Mouse (Mus musculus): ENCODE data around the gene Stam2. TPM values are rescaled to one million over a fixed set of nuclear protein-coding genes. Genes with fewer than 3 reads are reported as not detected.

The Stam2 gene
- polyA plus RNA-seq, 1 experiment, result 12.9 TPM

DNA sequence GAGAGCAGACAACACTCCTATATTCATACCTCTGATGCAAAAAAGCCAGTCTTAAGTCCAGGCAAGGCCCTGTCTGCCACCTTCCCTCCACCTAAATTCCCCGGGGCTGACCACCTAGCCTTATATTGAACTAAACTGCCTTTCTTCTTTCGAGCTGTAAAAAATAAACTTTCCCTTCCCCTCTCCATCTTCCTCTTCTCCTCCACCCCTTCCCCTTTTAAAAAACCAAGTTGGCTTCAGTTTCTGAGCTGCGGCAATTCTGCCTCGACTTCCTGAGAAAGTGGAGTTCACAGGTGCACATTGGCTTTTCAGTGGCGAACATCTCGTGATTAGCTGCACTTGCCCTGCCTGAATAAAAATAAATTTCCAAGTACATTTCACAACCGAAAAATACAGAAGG is 20.4 kb upstream of the Stam2 start:
- no peaks in the 10 kb centered on the region for H3K36me3 ChIP-seq (ENCODE audit: control insufficient read depth, insufficient read depth)
- H3K79me3 ChIP-seq (ENCODE audit: low read depth), result no peaks in the 10 kb centered on the region
- H3ac ChIP-seq (ENCODE audit: control insufficient read depth, insufficient read length, low read depth), result no peak overlapping the region
- TF ChIP-seq MYOG (IDR thresholded peaks at IDR 0.05; ENCODE audit: control insufficient read depth, extremely low read depth, insufficient read length) (no peak), MYOD1 (IDR thresholded peaks at IDR 0.05; ENCODE audit: control insufficient read depth, insufficient read length, low read depth) (no peak), CTCF (IDR thresholded peaks at IDR 0.05; ENCODE audit: control insufficient read depth, insufficient read depth, insufficient read length) (no peak), MAX (IDR thresholded peaks at IDR 0.05) (no peak), USF1 (IDR thresholded peaks at IDR 0.05; ENCODE audit: low read depth) (no peak), CEBPB (IDR thresholded peaks at IDR 0.05; ENCODE audit: low read depth) (no peak)
- no peaks in the 10 kb centered on the region for H3K79me2 ChIP-seq (ENCODE audit: control insufficient read depth, insufficient read depth)
- H3K27me3 ChIP-seq (ENCODE audit: control insufficient read depth, insufficient read depth, insufficient read length), result no peaks in the 10 kb centered on the region
- no peak overlapping the region for H3K4me3 ChIP-seq (ENCODE audit: insufficient read depth, poor library complexity, severe bottlenecking)

- TF ChIP-seq MYOG (IDR thresholded peaks at IDR 0.05; ENCODE audit: control insufficient read depth, extremely low read depth, insufficient read length) (no peak), USF1 (IDR thresholded peaks at IDR 0.05; ENCODE audit: low read depth) (no peak), CTCF (IDR thresholded peaks at IDR 0.05; ENCODE audit: control insufficient read depth, insufficient read depth, insufficient read length) (peak; percentile 67)
- Histone ChIP-seq H3ac (ENCODE audit: control insufficient read depth, insufficient read length, low read depth) (no peak overlapping the region), H3K79me2 (ENCODE audit: control insufficient read depth, insufficient read depth) (no peaks in the 10 kb centered on the region), H3K27me3 (ENCODE audit: control insufficient read depth, insufficient read depth, insufficient read length) (no peaks in the 10 kb centered on the region), H3K79me3 (ENCODE audit: low read depth) (no peaks in the 10 kb centered on the region), H3K4me3 (ENCODE audit: insufficient read depth, poor library complexity, severe bottlenecking) (no peak overlapping the region), H3K36me3 (ENCODE audit: control insufficient read depth, insufficient read depth) (no peaks in the 10 kb centered on the region)
Observed at GRCm38 (mm10) chr2:52758627-52759026, 16.5 kb upstream of the Stam2 start.

DNA sequence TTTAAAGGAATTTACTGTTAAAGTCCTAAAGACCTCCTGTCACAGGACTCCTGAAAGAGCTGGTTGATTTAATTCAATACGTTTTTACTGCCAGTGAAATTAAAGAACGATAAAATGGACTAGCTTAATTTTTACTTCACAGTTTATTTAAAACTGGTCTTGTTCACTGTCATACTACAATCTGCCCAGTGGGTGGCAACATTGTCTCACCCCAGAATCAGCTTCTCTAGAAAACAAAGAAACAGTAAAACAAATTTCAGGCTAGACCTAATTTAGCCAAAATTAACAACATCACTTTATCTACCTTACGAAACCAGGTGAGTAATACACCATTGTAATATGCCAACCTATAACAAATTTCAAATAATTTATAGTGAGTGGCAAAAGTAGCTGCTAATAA is 14.6 kb upstream of the Stam2 start:
- Histone ChIP-seq H3K36me3 (ENCODE audit: control insufficient read depth, insufficient read depth) (no peaks in the 10 kb centered on the region), H3ac (ENCODE audit: control insufficient read depth, insufficient read length, low read depth) (no peak overlapping the region), H3K27me3 (ENCODE audit: control insufficient read depth, insufficient read depth, insufficient read length) (no peaks in the 10 kb centered on the region), H3K79me2 (ENCODE audit: control insufficient read depth, insufficient read depth) (no peaks in the 10 kb centered on the region), H3K79me3 (ENCODE audit: low read depth) (no peaks in the 10 kb centered on the region), H3K4me3 (ENCODE audit: insufficient read depth, poor library complexity, severe bottlenecking) (no peak overlapping the region)
- TF ChIP-seq CTCF (IDR thresholded peaks at IDR 0.05; ENCODE audit: control insufficient read depth, insufficient read depth, insufficient read length), result no peak
- no peak for TF ChIP-seq FOSL1 (IDR thresholded peaks at IDR 0.05; ENCODE audit: insufficient read depth, low read length, poor library complexity, severe bottlenecking)
- TF ChIP-seq USF1 (IDR thresholded peaks at IDR 0.05; ENCODE audit: low read depth), result no peak
- no peak for TF ChIP-seq CEBPB (IDR thresholded peaks at IDR 0.05; ENCODE audit: low read depth)
- no peak for TF ChIP-seq MYOD1 (IDR thresholded peaks at IDR 0.05; ENCODE audit: control insufficient read depth, insufficient read length, low read depth)
- TF ChIP-seq MAX (IDR thresholded peaks at IDR 0.05), result no peak
- no peak for TF ChIP-seq MYOG (IDR thresholded peaks at IDR 0.05; ENCODE audit: control insufficient read depth, extremely low read depth, insufficient read length)

DNA sequence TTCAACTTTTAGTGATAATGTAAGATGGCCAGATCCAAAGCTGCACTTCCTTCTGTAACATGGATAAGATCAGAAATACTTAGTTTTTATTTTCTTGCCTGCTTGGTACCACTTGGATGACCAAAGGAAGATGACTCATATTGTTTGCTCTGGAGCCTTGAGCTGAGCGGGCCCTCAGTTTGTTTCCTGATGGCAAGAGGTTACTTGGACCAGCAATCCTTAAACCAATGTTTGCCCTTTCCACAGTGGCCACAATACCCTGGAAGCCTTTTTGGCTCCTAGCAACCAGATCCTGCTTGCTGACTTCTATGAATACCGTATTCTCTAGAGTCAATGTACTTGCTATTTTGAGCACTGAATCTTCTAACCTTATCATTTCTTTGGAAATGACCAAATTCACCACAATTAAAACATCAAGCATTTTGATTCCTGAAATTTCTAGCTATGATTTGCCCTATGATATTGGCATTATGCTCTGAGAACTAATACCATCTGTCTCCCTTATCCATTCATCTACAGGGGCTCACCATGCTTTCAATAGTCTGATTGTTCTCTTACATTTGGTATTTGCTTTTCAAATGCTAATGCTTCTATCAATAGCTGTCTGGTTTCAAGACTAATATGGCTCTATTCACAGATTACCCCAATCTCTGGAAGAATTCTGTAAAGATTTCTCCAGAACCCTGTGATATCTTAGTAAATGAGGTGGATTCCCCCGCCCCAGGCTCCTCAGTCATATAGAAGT is 11.7 kb upstream of the Stam2 start:
- no peaks in the 10 kb centered on the region for H3K79me3 ChIP-seq (ENCODE audit: low read depth)
- H3K4me3 ChIP-seq (ENCODE audit: insufficient read depth, poor library complexity, severe bottlenecking), result no peak overlapping the region
- no peak overlapping the region for H3ac ChIP-seq (ENCODE audit: control insufficient read depth, insufficient read length, low read depth)
- H3K27me3 ChIP-seq (ENCODE audit: control insufficient read depth, insufficient read depth, insufficient read length), result no peaks in the 10 kb centered on the region
- no peaks in the 10 kb centered on the region for H3K36me3 ChIP-seq (ENCODE audit: control insufficient read depth, insufficient read depth)
- TF ChIP-seq MYOG (IDR thresholded peaks at IDR 0.05; ENCODE audit: control insufficient read depth, extremely low read depth, insufficient read length) (no peak), USF1 (IDR thresholded peaks at IDR 0.05; ENCODE audit: low read depth) (no peak), MYOD1 (IDR thresholded peaks at IDR 0.05; ENCODE audit: control insufficient read depth, insufficient read length, low read depth) (no peak), MAX (IDR thresholded peaks at IDR 0.05) (no peak), CEBPB (IDR thresholded peaks at IDR 0.05; ENCODE audit: low read depth) (no peak), FOSL1 (IDR thresholded peaks at IDR 0.05; ENCODE audit: insufficient read depth, low read length, poor library complexity, severe bottlenecking) (no peak), CTCF (IDR thresholded peaks at IDR 0.05; ENCODE audit: control insufficient read depth, insufficient read depth, insufficient read length) (no peak)
- no peaks in the 10 kb centered on the region for H3K79me2 ChIP-seq (ENCODE audit: control insufficient read depth, insufficient read depth)

- TF ChIP-seq FOSL1 (IDR thresholded peaks at IDR 0.05; ENCODE audit: insufficient read depth, low read length, poor library complexity, severe bottlenecking) (no peak), USF1 (IDR thresholded peaks at IDR 0.05; ENCODE audit: low read depth) (no peak), CTCF (IDR thresholded peaks at IDR 0.05; ENCODE audit: control insufficient read depth, insufficient read depth, insufficient read length) (no peak)
- Histone ChIP-seq H3K4me3 (ENCODE audit: insufficient read depth, poor library complexity, severe bottlenecking) (no peak overlapping the region), H3K79me2 (ENCODE audit: control insufficient read depth, insufficient read depth) (peaks cover 28% of the 10 kb centered on the region), H3K79me3 (ENCODE audit: low read depth) (peaks cover 21% of the 10 kb centered on the region), H3K36me3 (ENCODE audit: control insufficient read depth, insufficient read depth) (peaks cover 4% of the 10 kb centered on the region), H3ac (ENCODE audit: control insufficient read depth, insufficient read length, low read depth) (no peak overlapping the region), H3K27me3 (ENCODE audit: control insufficient read depth, insufficient read depth, insufficient read length) (no peaks in the 10 kb centered on the region)
Observed at GRCm38 (mm10) chr2:52744099-52744498, 2.0 kb upstream of the Stam2 start.

GRCm38 (mm10) chr2:52741681-52742255 is 313 bp downstream of the Stam2 start:
- Histone ChIP-seq H3K4me3 (ENCODE audit: insufficient read depth, poor library complexity, severe bottlenecking) (peak overlapping the region; percentile 83), H3K79me2 (ENCODE audit: control insufficient read depth, insufficient read depth) (peaks cover 50% of the 10 kb centered on the region), H3K27me3 (ENCODE audit: control insufficient read depth, insufficient read depth, insufficient read length) (no peaks in the 10 kb centered on the region), H3K36me3 (ENCODE audit: control insufficient read depth, insufficient read depth) (peaks cover 5% of the 10 kb centered on the region), H3K79me3 (ENCODE audit: low read depth) (peaks cover 33% of the 10 kb centered on the region), H3ac (ENCODE audit: control insufficient read depth, insufficient read length, low read depth) (peak overlapping the region; percentile 83)
- TF ChIP-seq CEBPB (IDR thresholded peaks at IDR 0.05; ENCODE audit: low read depth) (no peak), MYOG (IDR thresholded peaks at IDR 0.05; ENCODE audit: control insufficient read depth, extremely low read depth, insufficient read length) (no peak), FOSL1 (IDR thresholded peaks at IDR 0.05; ENCODE audit: insufficient read depth, low read length, poor library complexity, severe bottlenecking) (no peak), MAX (IDR thresholded peaks at IDR 0.05) (no peak), USF1 (IDR thresholded peaks at IDR 0.05; ENCODE audit: low read depth) (no peak), MYOD1 (IDR thresholded peaks at IDR 0.05; ENCODE audit: control insufficient read depth, insufficient read length, low read depth) (no peak), CTCF (IDR thresholded peaks at IDR 0.05; ENCODE audit: control insufficient read depth, insufficient read depth, insufficient read length) (no peak)

All from C2C12 (cell line).